Mouse (Mus musculus) embryonic facial prominence, embryonic 14.5 days (tissue): ENCODE measurements around the gene Bsnd. TPM values are rescaled to one million over a fixed set of nuclear protein-coding genes. Genes with fewer than 3 reads are reported as not detected.

Source experiments
- ATAC-seq: fragments of 200-750 bp; cut with Nextera tagmentation; 2 replicates; pipeline ENCODE4 v1.8.0; 2017; ENCODE audit warnings: low read depth, moderate number of reproducible peaks, moderate TSS enrichment
- DNase-seq: peaks from one replicate; pipeline ENCODE4 v3.0.0-alpha.2; 2015; ENCODE audit warnings: low spot score
- H3K27ac ChIP-seq: fragments of 300-500 bp; sonication (generic); replicated peaks from 2 replicates; pipeline ENCODE4 v1.5.1; 2014; ENCODE audit warnings: low read depth, mild to moderate bottlenecking, low read length, moderate library complexity
- H3K27me3 ChIP-seq: fragments of 300-500 bp; sonication (generic); replicated peaks from 2 replicates; pipeline ENCODE4 v1.6.1; 2014; ENCODE audit warnings: low read length; ENCODE audit not compliant: control insufficient read depth, insufficient read depth
- H3K36me3 ChIP-seq: fragments of 300-500 bp; sonication (generic); 2 replicates; pipeline ENCODE4 v1.6.1; 2014; ENCODE audit warnings: low read length, mixed read lengths; ENCODE audit not compliant: control insufficient read depth, insufficient read depth
- H3K4me1 ChIP-seq: fragments of 300-500 bp; sonication (generic); 2 replicates; pipeline ENCODE4 v1.6.1; 2014; ENCODE audit warnings: antibody characterized with exemption, low read length; ENCODE audit not compliant: control insufficient read depth, insufficient read depth
- H3K4me2 ChIP-seq: fragments of 300-500 bp; sonication (generic); 2 replicates; pipeline ENCODE4 v1.6.1; 2014; ENCODE audit warnings: low read depth, mild to moderate bottlenecking, low read length, moderate library complexity, mixed read lengths
- H3K4me3 ChIP-seq: fragments of 300-500 bp; sonication (generic); 2 replicates; pipeline ENCODE4 v1.5.1; 2014; ENCODE audit warnings: low read depth, mild to moderate bottlenecking, low read length
- H3K9ac ChIP-seq: fragments of 300-500 bp; sonication (generic); 2 replicates; pipeline ENCODE4 v1.6.1; 2014; ENCODE audit warnings: low read depth, mild to moderate bottlenecking, low read length, moderate library complexity, mixed read lengths
- H3K9me3 ChIP-seq: fragments of 300-500 bp; sonication (generic); 2 replicates; pipeline ENCODE4 v1.6.1; 2016; ENCODE audit warnings: low read length; ENCODE audit not compliant: control insufficient read depth
- WGBS: fragments of 180-500 bp; shearing (Covaris S2); extraction: QIAGEN DNeasy Blood & Tissue Kit; methylation state at CpG from one replicate; pipeline ENCODE4 v1.1.7; 2014; 5-methylcytosine and 5-hydroxymethylcytosine counted together
- polyA plus RNA-seq: library from polyadenylated mRNA; unstranded; fragments of >200 nt; fragmentation: Nextera tagmentation; extraction: Ambion mirVana; gene quantifications from 2 replicates; pipeline ENCODE4 v1.2.1, GENCODE M21; 2014

The Bsnd gene
- polyA plus RNA-seq, 1 experiment from 2014 or later, result 0.15 TPM

GRCm38 (mm10) chr4:106449306-106449705 lies 42.8 kb downstream of the Bsnd start:
- Histone ChIP-seq H3K27me3 (no peaks in the 10 kb centered on the region), H3K9ac (no peak overlapping the region), H3K27ac (no peak overlapping the region), H3K4me1 (no peaks in the 10 kb centered on the region), H3K4me3 (no peak overlapping the region), H3K4me2 (no peak overlapping the region), H3K9me3 (no peaks in the 10 kb centered on the region), H3K36me3 (no peaks in the 10 kb centered on the region)
- 80% methylated on average over 8 of the region's 8 CpGs for WGBS
- no peak for ATAC-seq
- DNase-seq, result no peak

GRCm38 (mm10) chr4:106443182-106443581 lies 48.9 kb downstream of the Bsnd start:
- Histone ChIP-seq H3K4me2 (no peak overlapping the region), H3K27me3 (no peaks in the 10 kb centered on the region), H3K27ac (no peak overlapping the region), H3K4me1 (no peaks in the 10 kb centered on the region), H3K36me3 (peaks cover 45% of the 10 kb centered on the region), H3K9ac (no peak overlapping the region), H3K9me3 (no peaks in the 10 kb centered on the region), H3K4me3 (no peak overlapping the region)
- ATAC-seq, result no peak
- no peak for DNase-seq
- WGBS, result 85% methylated on average over 6 of the region's 6 CpGs

- no peaks in the 10 kb centered on the region for H3K27me3 ChIP-seq
- peaks cover 80% of the 10 kb centered on the region for H3K36me3 ChIP-seq
- no peak overlapping the region for H3K27ac ChIP-seq
- no peak overlapping the region for H3K9ac ChIP-seq
- H3K9me3 ChIP-seq, result no peaks in the 10 kb centered on the region
- no peak overlapping the region for H3K4me3 ChIP-seq
- no peak overlapping the region for H3K4me2 ChIP-seq
- ATAC-seq (no peak), DNase-seq (no peak)
- 87% methylated on average over 5 of the region's 5 CpGs for WGBS
- H3K4me1 ChIP-seq, result no peaks in the 10 kb centered on the region
Observed at GRCm38 (mm10) chr4:106438763-106439162, 53.3 kb downstream of the Bsnd start.

GRCm38 (mm10) chr4:106437207-106437606 lies 54.9 kb downstream of the Bsnd start:
- H3K4me1 ChIP-seq, result no peaks in the 10 kb centered on the region
- H3K9me3 ChIP-seq, result no peaks in the 10 kb centered on the region
- 95% methylated on average over 5 of the region's 5 CpGs for WGBS
- no peak overlapping the region for H3K4me3 ChIP-seq
- H3K27me3 ChIP-seq, result no peaks in the 10 kb centered on the region
- H3K9ac ChIP-seq, result no peak overlapping the region
- H3K27ac ChIP-seq, result no peak overlapping the region
- DNase-seq (no peak), ATAC-seq (no peak)
- peaks cover 75% of the 10 kb centered on the region for H3K36me3 ChIP-seq
- no peak overlapping the region for H3K4me2 ChIP-seq

GRCm38 (mm10) chr4:106436475-106436874 lies 55.6 kb downstream of the Bsnd start:
- ATAC-seq, result no peak
- Histone ChIP-seq H3K9ac (no peak overlapping the region), H3K27ac (no peak overlapping the region), H3K27me3 (no peaks in the 10 kb centered on the region), H3K4me2 (no peak overlapping the region), H3K9me3 (no peaks in the 10 kb centered on the region), H3K36me3 (peaks cover 75% of the 10 kb centered on the region), H3K4me1 (no peaks in the 10 kb centered on the region), H3K4me3 (no peak overlapping the region)
- 74% methylated on average over 4 of the region's 4 CpGs for WGBS
- no peak for DNase-seq

- no peaks in the 10 kb centered on the region for H3K4me1 ChIP-seq
- peaks cover 78% of the 10 kb centered on the region for H3K36me3 ChIP-seq
- ATAC-seq (no peak), DNase-seq (no peak)
- no peaks in the 10 kb centered on the region for H3K9me3 ChIP-seq
- H3K4me3 ChIP-seq, result no peak overlapping the region
- H3K27ac ChIP-seq, result no peak overlapping the region
- no peak overlapping the region for H3K9ac ChIP-seq
- no peak overlapping the region for H3K4me2 ChIP-seq
- WGBS, result 88% methylated on average over 2 of the region's 2 CpGs
- no peaks in the 10 kb centered on the region for H3K27me3 ChIP-seq
Observed at GRCm38 (mm10) chr4:106435426-106435825, 56.7 kb downstream of the Bsnd start.

Other genes with a start within 250 kb of the Bsnd start
- 10.7 and 10.9 TPM in 2 replicates for gene Usp24, start 176.1 kb downstream of the Bsnd start, polyA plus RNA-seq
- 4.5 and 4.9 TPM in 2 replicates for gene Pcsk9, start 28.0 kb downstream of the Bsnd start, polyA plus RNA-seq
- 14.8 and 17.9 TPM in 2 replicates for gene Dhcr24, start 68.8 kb upstream of the Bsnd start, polyA plus RNA-seq
- gene Lexm, start 125.0 kb upstream of the Bsnd start, polyA plus RNA-seq, result not detected in 2 replicates
- gene Ttc22, start 130.1 kb upstream of the Bsnd start, polyA plus RNA-seq, result 2.6 and 3.5 TPM in 2 replicates
- 12.2 and 12.4 TPM in 2 replicates for gene Pars2, start 158.8 kb upstream of the Bsnd start, polyA plus RNA-seq
- 71.2 and 80.9 TPM in 2 replicates for gene Ttc4, start 186.7 kb upstream of the Bsnd start, polyA plus RNA-seq
- gene Mroh7, start 238.6 kb upstream of the Bsnd start, polyA plus RNA-seq, result 0.24 and 0.84 TPM in 2 replicates
- gene Fam151a, start 241.6 kb upstream of the Bsnd start, polyA plus RNA-seq, result 0.17 and 0.49 TPM in 2 replicates